Mouse (Mus musculus) small intestine, adult 2 months (tissue): ENCODE measurements around the gene Olfr1362.

Experiments used
- CTCF ChIP-seq: fragments of 200-500 bp; IDR thresholded peaks from 2 replicates; pipeline ENCODE4 v1.5.1; 2012; ENCODE audit warnings: low read depth, mild to moderate bottlenecking, control low read depth, inconsistent platforms, low read length, moderate library complexity, mixed read lengths; ENCODE audit not compliant: insufficient replicate concordance, insufficient read length; ENCODE audit errors: extremely low read depth
- POLR2A ChIP-seq: fragments of 200-500 bp; IDR thresholded peaks from 2 replicates; pipeline ENCODE4 v1.6.1; 2012; ENCODE audit warnings: low read depth, mild to moderate bottlenecking, control low read depth, inconsistent platforms, low read length, moderate library complexity

GRCm38 (mm10) chr13:21613922-21614321, at the start of gene Olfr1362:
- TF ChIP-seq CTCF (no peak), POLR2A (no peak)
